Comparison of ENCODE assay signal across 9 mouse cellular contexts in the genomic region with DNA sequence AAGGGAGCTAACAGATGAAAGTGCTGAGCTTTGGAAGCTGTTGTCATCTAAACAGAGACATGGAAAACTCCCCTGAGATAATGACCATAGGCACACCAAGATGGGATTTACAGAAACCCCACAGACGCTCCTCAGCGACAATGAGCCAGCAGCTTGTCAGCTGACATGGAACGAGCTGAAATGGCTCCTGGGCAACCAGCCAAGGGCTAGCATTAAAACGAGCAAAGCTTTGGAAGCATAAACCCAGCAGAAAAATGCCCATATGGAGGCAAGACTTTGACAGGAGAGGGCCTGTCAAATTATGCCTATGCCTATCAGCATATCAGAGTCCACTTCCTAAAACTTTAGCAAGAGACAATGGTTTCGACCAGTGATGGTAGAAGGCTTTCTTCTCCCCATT. TPM values are rescaled to one million over a fixed set of nuclear protein-coding genes. Genes with fewer than 3 reads are reported as not detected.
DNase-seq lines count a peak whose midpoint lies in the region; ATAC-seq and TF ChIP-seq lines count a peak whose summit lies in the region.
"Had no signal": no experiment of that assay in that cellular context is flagged by ENCODE, and none has a peak within 500 bp of the region (broad histone marks: within the 10 kb centered on the region; RNA-seq: fewer than 3 reads in every experiment).

No protein-coding gene starts in this region.

- H3K4me2 ChIP-seq in liver, embryonic 12.5 days = no peak overlapping the region
- H3K4me2 ChIP-seq: neural tube, embryonic 12.5 days had no signal

- TF ChIP-seq POLR2A in cerebellum, adult 2 months (IDR thresholded peaks at IDR 0.05; ENCODE audit: borderline replicate concordance, insufficient read depth, low read length) = no peak

- no peak overlapping the region for H3K9ac ChIP-seq in liver, embryonic 12.5 days
- H3K9ac ChIP-seq: neural tube, embryonic 12.5 days had no signal

- intact Hi-C loops in left cerebral cortex, postnatal 25 days (cut with DNase I) = no loop called here
- intact Hi-C loops in heart, postnatal 14 days (cut with DNase I) = no loop called here

- TF ChIP-seq CTCF in cerebellum, adult 2 months (IDR thresholded peaks at IDR 0.05; ENCODE audit: borderline replicate concordance, insufficient read depth, low read depth, low read length) = no peak

- DNase-seq in left cerebral cortex, postnatal 25 days (ENCODE audit: low spot score in 2 of 2) = peak; percentile 32 to 45
- no peak for DNase-seq in left cerebral cortex, adult 8-10 months (ENCODE audit: low spot score in 2 of 2)
- peak; percentile 60 for DNase-seq in adrenal gland, postnatal 14 days
- peak; percentile 60 for DNase-seq in cerebellum, adult 2 months
- DNase-seq in heart, postnatal 14 days = peak; percentile 41 to 53
- DNase-seq in limb, embryonic 10.5 days (ENCODE audit: low spot score) = no peak

- WGBS in cerebellum, adult 2 months = 13% methylated on average over 5 of the region's 5 CpGs
- 81% methylated on average over 5 of the region's 5 CpGs for WGBS in liver, embryonic 12.5 days (ENCODE audit: insufficient replicate concordance)
- 97% methylated on average over 5 of the region's 5 CpGs for WGBS in limb, embryonic 10.5 days

- ATAC-seq in liver, embryonic 12.5 days = no peak
- no peak for ATAC-seq in activated CD4-positive, CD25-positive, alpha-beta regulatory T cell, adult 4 months

- peaks cover 6% of the 10 kb centered on the region for H3K4me1 ChIP-seq in cerebellum, adult 2 months (ENCODE audit: control insufficient read depth, insufficient read depth, low read length)
- no peaks in the 10 kb centered on the region for H3K4me1 ChIP-seq in liver, embryonic 12.5 days
- H3K4me1 ChIP-seq in limb, embryonic 10.5 days = no peaks in the 10 kb centered on the region
- H3K4me1 ChIP-seq: neural tube, embryonic 12.5 days had no signal

- no peak overlapping the region for H3K27ac ChIP-seq in cerebellum, adult 2 months (ENCODE audit: insufficient read depth, low read length)
- no peak overlapping the region for H3K27ac ChIP-seq in liver, embryonic 12.5 days
- H3K27ac ChIP-seq in limb, embryonic 10.5 days = no peak overlapping the region
- H3K27ac ChIP-seq: neural tube, embryonic 12.5 days had no signal

- no peaks in the 10 kb centered on the region for H3K27me3 ChIP-seq in cerebellum, adult 2 months (ENCODE audit: control insufficient read depth, insufficient read depth, low read length)
- H3K27me3 ChIP-seq in liver, embryonic 12.5 days (replicated peaks) = no peaks in the 10 kb centered on the region
- H3K27me3 ChIP-seq in limb, embryonic 10.5 days (ENCODE audit: low read depth, poor library complexity, severe bottlenecking) = no peaks in the 10 kb centered on the region
- H3K27me3 ChIP-seq: neural tube, embryonic 12.5 days had no signal

- no peaks in the 10 kb centered on the region for H3K9me3 ChIP-seq in liver, embryonic 12.5 days (replicated peaks)
- no peaks in the 10 kb centered on the region for H3K9me3 ChIP-seq in limb, embryonic 10.5 days (replicated peaks)
- H3K9me3 ChIP-seq: neural tube, embryonic 12.5 days had no signal

- H3K36me3 ChIP-seq in liver, embryonic 12.5 days = peaks cover 75% of the 10 kb centered on the region
- H3K36me3 ChIP-seq in limb, embryonic 10.5 days = peaks cover 80% of the 10 kb centered on the region

- H3K4me3 ChIP-seq in cerebellum, adult 2 months (replicated peaks; ENCODE audit: insufficient read depth, low read depth, low read length) = no peak overlapping the region
- no peak overlapping the region for H3K4me3 ChIP-seq in liver, embryonic 12.5 days
- H3K4me3 ChIP-seq in limb, embryonic 10.5 days = no peak overlapping the region
- H3K4me3 ChIP-seq: neural tube, embryonic 12.5 days had no signal

RNA-seq across cellular contexts. Expression of gene Dnajc13, which starts 27.0 kb away (rescaled TPM):
- 10 to 100 TPM; 64.2 to 68.5 TPM for total RNA-seq in left cerebral cortex, postnatal 25 days (2021)
- 10 to 100 TPM; 60.9 to 76.9 (median 70.3) TPM for total RNA-seq in left cerebral cortex, adult 8-10 months (2022)
- total RNA-seq in adrenal gland, postnatal 14 days (2021) = 39.8 and 43.7 TPM in 2 replicates
- polyA plus RNA-seq in cerebellum, adult 2 months (2012; rRNA removed) = 61.5 and 65.6 TPM in 2 replicates
- 10 to 100 TPM; 37.9 to 39.4 TPM for total RNA-seq in heart, postnatal 14 days (2021)
- polyA plus RNA-seq in liver, embryonic 12.5 days (2016; fragmentation: Nextera tagmentation; extraction: Ambion mirVana) = 11.6 and 12.1 TPM in 2 replicates
- 17.9 and 21.8 TPM in 2 replicates for polyA plus RNA-seq in limb, embryonic 10.5 days (2016; fragmentation: Nextera tagmentation; extraction: Ambion mirVana)
- polyA plus RNA-seq in activated CD4-positive, CD25-positive, alpha-beta regulatory T cell, adult 4 months (2017; shearing (Covaris generic)) = 10 to 100 TPM; 16.9 to 23.4 TPM

Comparison
In these comparisons a context has a peak if more than half of its experiments do, and no peak if none do; other contexts are left out.
1. DNase-seq: peak in left cerebral cortex, postnatal 25 days (2 of 2), adrenal gland, postnatal 14 days (single experiment), cerebellum, adult 2 months (2 of 2) and heart, postnatal 14 days (2 of 2); none in left cerebral cortex, adult 8-10 months (0 of 2) and limb, embryonic 10.5 days (single experiment).